Mouse (Mus musculus): Measurements from ENCODE around the gene Cwc27.

DNA sequence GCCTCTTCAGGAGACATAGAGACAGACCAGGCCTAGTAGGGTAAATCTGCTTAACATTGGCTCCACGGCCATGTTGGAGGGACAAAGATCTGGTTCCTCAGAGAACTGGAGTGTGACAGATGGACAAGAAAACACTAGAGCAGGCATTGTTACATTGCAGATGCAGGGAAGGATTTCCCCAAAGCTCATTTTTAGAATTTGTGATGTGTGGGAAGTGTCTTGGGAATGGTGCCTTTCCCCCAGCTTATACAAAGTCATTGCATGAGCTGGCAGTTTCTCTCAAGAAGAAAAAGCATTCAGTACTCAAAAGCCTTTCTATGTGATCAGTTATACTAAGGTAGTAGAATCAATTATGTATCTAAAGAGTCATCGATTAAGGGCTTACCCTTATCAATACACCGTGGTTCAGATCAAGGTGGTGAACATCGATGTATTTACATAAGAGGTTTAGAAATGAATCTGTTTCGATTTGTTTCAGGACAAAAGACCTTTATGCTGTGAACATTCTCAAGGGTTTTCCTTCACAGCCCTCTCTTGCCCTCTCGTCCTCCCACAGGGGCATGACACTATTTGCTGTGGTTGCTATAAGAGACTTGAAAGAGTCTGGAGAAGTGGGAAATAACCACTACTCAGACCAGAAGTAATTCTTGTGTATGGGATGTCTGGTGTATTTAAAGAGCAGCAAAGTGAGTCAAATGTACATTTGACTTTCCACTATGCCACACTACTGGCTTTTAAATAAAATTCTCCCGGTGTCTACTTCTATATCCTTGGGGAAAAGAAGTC, 197.2 kb downstream of the Cwc27 start:
- no peak for TF ChIP-seq POLR2AphosphoS2 (IDR thresholded peaks at IDR 0.05; ENCODE audit: insufficient read length, low read depth)
- TF ChIP-seq POLR2A (IDR thresholded peaks at IDR 0.05; ENCODE audit: insufficient read length, low read depth) = no peak
- no peak for TF ChIP-seq USF1 (IDR thresholded peaks at IDR 0.05; ENCODE audit: low read depth)
- no peak for TF ChIP-seq TCF12 (IDR thresholded peaks at IDR 0.05; ENCODE audit: insufficient read depth, poor library complexity, severe bottlenecking)
- no peak for TF ChIP-seq MAX (IDR thresholded peaks at IDR 0.05; ENCODE audit: low read depth)
- TF ChIP-seq CEBPB (IDR thresholded peaks at IDR 0.05; ENCODE audit: insufficient read depth, poor library complexity, severe bottlenecking) = no peak
- TF ChIP-seq E2F4 (IDR thresholded peaks at IDR 0.05; ENCODE audit: insufficient read depth) = no peak
- no peak for TF ChIP-seq TCF3 (IDR thresholded peaks at IDR 0.05; ENCODE audit: insufficient read length, low read depth)
- no peak for TF ChIP-seq SRF (IDR thresholded peaks at IDR 0.05; ENCODE audit: control insufficient read depth, insufficient read length, low read depth)
- no peak for TF ChIP-seq MYOD1 (IDR thresholded peaks at IDR 0.05; ENCODE audit: control insufficient read depth in 1 of 3, insufficient read length in 2 of 3, low read depth in 2 of 3)
- no peak for TF ChIP-seq MYOG (IDR thresholded peaks at IDR 0.05; ENCODE audit: control insufficient read depth in 1 of 3, insufficient read depth in 1 of 3, insufficient read length in 2 of 3, low read depth in 2 of 3)
